ENCODE assay signal across 8 mouse cellular contexts in genomic region chr10:76728369-76728768, GRCm38 (mm10). TPM values are rescaled to one million over a fixed set of nuclear protein-coding genes. Genes with fewer than 3 reads are reported as not detected.
DNase-seq lines count a peak whose midpoint lies in the region; ATAC-seq and TF ChIP-seq lines count a peak whose summit lies in the region.

No protein-coding gene starts in this region.

- 19% methylated on average over 11 of the region's 11 CpGs for whole genome bisulfite sequencing in lung, postnatal 0 days
- WGBS in stomach, embryonic 16.5 days: 18% methylated on average over 11 of the region's 11 CpGs

- TF ChIP-seq POLR2A in MEL (IDR thresholded peaks at IDR 0.05; ENCODE audit: control insufficient read depth in 1 of 2, insufficient read depth in 1 of 2, low read depth in 1 of 2, low read length in 2 of 2, poor library complexity in 1 of 2): no peak

- ATAC-seq in common myeloid progenitor, adult 5-6 weeks (replicated peaks; ENCODE audit: low read depth, poor library complexity, severe bottlenecking): peak; percentile 52; the same call in 1 of the 2 replicates
- ATAC-seq in lung, postnatal 0 days: 0 out of 2 replicates have a peak, but pooled peaks have one; percentile 8
- no peak for ATAC-seq in stomach, embryonic 16.5 days (ENCODE audit: insufficient read depth, low FRiP score)
- ATAC-seq in inflammation-experienced regulatory T-cells, adult 6 months: no peak

- no peak overlapping the region for H3K27ac ChIP-seq in MEL (ENCODE audit: control insufficient read depth, low read depth, low read length)
- H3K27ac ChIP-seq in lung, postnatal 0 days (ENCODE audit: low read length): no peak overlapping the region; the same call in 1 of the 2 replicates
- peak overlapping the region; percentile 21; the same call in 1 of the 2 replicates for H3K27ac ChIP-seq in stomach, embryonic 16.5 days (ENCODE audit: low read length)

- no peaks in the 10 kb centered on the region for H3K36me3 ChIP-seq in MEL (ENCODE audit: control insufficient read depth in 1 of 2, insufficient read depth in 2 of 2, low read length in 2 of 2)
- H3K36me3 ChIP-seq in lung, postnatal 0 days (ENCODE audit: insufficient read depth, low read length): no peaks in the 10 kb centered on the region
- no peaks in the 10 kb centered on the region for H3K36me3 ChIP-seq in stomach, embryonic 16.5 days (ENCODE audit: control insufficient read depth, insufficient read depth, low read length)

- no peaks in the 10 kb centered on the region for H3K9me3 ChIP-seq in MEL (replicated peaks; ENCODE audit: insufficient read depth, low read length)
- H3K9me3 ChIP-seq in lung, postnatal 0 days (ENCODE audit: low read length): no peaks in the 10 kb centered on the region
- H3K9me3 ChIP-seq in stomach, embryonic 16.5 days (replicated peaks; ENCODE audit: control insufficient read depth, low read length): no peaks in the 10 kb centered on the region

- H3K9ac ChIP-seq in MEL (ENCODE audit: control insufficient read depth, low read depth, low read length, poor library complexity, severe bottlenecking): no peak overlapping the region
- H3K9ac ChIP-seq in lung, postnatal 0 days (replicated peaks; ENCODE audit: low read depth): no peak overlapping the region
- peak overlapping the region; percentile 51; the same call in 1 of the 2 replicates for H3K9ac ChIP-seq in stomach, embryonic 16.5 days (ENCODE audit: low read length)

- peak; percentile 76 to 82 (median 78) for TF ChIP-seq CTCF in MEL (IDR thresholded peaks at IDR 0.05 in 2 of 3, conservative IDR thresholded peaks at IDR 0.05 in 1 of 3; ENCODE audit: control insufficient read depth in 1 of 3, insufficient read depth in 1 of 3, low read depth in 2 of 3, low read length in 3 of 3, poor library complexity in 1 of 3, severe bottlenecking in 1 of 3)
- peak; percentile 89 for TF ChIP-seq CTCF in lung, postnatal 0 days (IDR thresholded peaks at IDR 0.05)

- no peak overlapping the region for H3K4me3 ChIP-seq in MEL (ENCODE audit: control insufficient read depth in 1 of 2, insufficient read depth in 1 of 2, low read depth in 2 of 2, low read length in 2 of 2)
- no peak overlapping the region for H3K4me3 ChIP-seq in lung, postnatal 0 days (ENCODE audit: low read depth, low read length)
- H3K4me3 ChIP-seq in stomach, embryonic 16.5 days (replicated peaks; ENCODE audit: low read length): no peak overlapping the region

- DNase-seq in 416B (ENCODE audit: low read depth) (peak; percentile 53), MEL (ENCODE audit: low read depth, low spot score) (peak; percentile 59)
- peak; percentile 97 for DNase-seq in heart, adult 11 months
- peak; percentile 92 for DNase-seq in kidney, postnatal 10 days
- peak; percentile 93 for DNase-seq in lung, postnatal 0 days (ENCODE audit: low spot score)

- H3K4me1 ChIP-seq in MEL (ENCODE audit: control insufficient read depth in 1 of 2, insufficient read depth in 2 of 2, low read length in 2 of 2): no peaks in the 10 kb centered on the region
- H3K4me1 ChIP-seq in lung, postnatal 0 days (ENCODE audit: insufficient read depth, low read depth, low read length): peaks cover 12% of the 10 kb centered on the region; the same call in 1 of the 2 replicates
- peaks cover 39% of the 10 kb centered on the region for H3K4me1 ChIP-seq in stomach, embryonic 16.5 days (ENCODE audit: control insufficient read depth, insufficient read depth, low read length)

- peak; percentile 76 for TF ChIP-seq RAD21 in MEL (IDR thresholded peaks at IDR 0.05; ENCODE audit: low read depth, low read length)

- no peaks in the 10 kb centered on the region for H3K27me3 ChIP-seq in MEL (ENCODE audit: control insufficient read depth in 1 of 2, insufficient read depth in 2 of 2, low read length in 2 of 2)
- no peaks in the 10 kb centered on the region for H3K27me3 ChIP-seq in lung, postnatal 0 days (replicated peaks; ENCODE audit: insufficient read depth, low read length)
- H3K27me3 ChIP-seq in stomach, embryonic 16.5 days (ENCODE audit: control insufficient read depth, insufficient read depth, low read length): no peaks in the 10 kb centered on the region

- no peak overlapping the region for H3K4me2 ChIP-seq in lung, postnatal 0 days (replicated peaks; ENCODE audit: low read depth, low read length)
- H3K4me2 ChIP-seq in stomach, embryonic 16.5 days (ENCODE audit: low read depth, low read length): no peak overlapping the region

- no peaks in the 10 kb centered on the region for H3K79me2 ChIP-seq in MEL (ENCODE audit: control insufficient read depth, insufficient read depth, low read length, poor library complexity)

- no peak for TF ChIP-seq EP300 in MEL (IDR thresholded peaks at IDR 0.05; ENCODE audit: low read depth in 1 of 2, low read length in 2 of 2)
- no peak; the same call in 1 of the 2 replicates for TF ChIP-seq EP300 in lung, postnatal 0 days (IDR thresholded peaks at IDR 0.05)

TF ChIP-seq in MEL, 35 proteins besides CTCF, POLR2A, EP300 and RAD21:
- TF ChIP-seq KAT2A (conservative IDR thresholded peaks at IDR 0.05; ENCODE audit: low read depth, low read length) (no peak), GABPA (IDR thresholded peaks at IDR 0.05; ENCODE audit: low read depth, low read length) (no peak), MAFK (IDR thresholded peaks at IDR 0.05; ENCODE audit: borderline replicate concordance, low read depth, low read length) (no peak), SMC3 (IDR thresholded peaks at IDR 0.05; ENCODE audit: low read depth, low read length) (peak; percentile 53), ZC3H11A (IDR thresholded peaks at IDR 0.05; ENCODE audit: low read depth, low read length) (peak; percentile 47)

RNA-seq across cellular contexts. Expression of gene Col6a1, which starts 2.4 kb away (rescaled TPM):
- not detected in 2 replicates for total RNA-seq in MEL (2012; rRNA removed)
- polyA plus RNA-seq in MEL (2012; ENCODE audit: insufficient read depth in 1 of 2, insufficient read length in 2 of 2, low read depth in 1 of 2, low replicate concordance in 2 of 2, missing spikeins in 1 of 2): not detected
- total RNA-seq in common myeloid progenitor, adult 5-6 weeks (2017): not detected in 2 replicates
- polyA plus RNA-seq in lung, postnatal 0 days (2015; fragmentation: Nextera tagmentation; extraction: Ambion mirVana): 344 and 387 TPM in 2 replicates
- 433 and 468 TPM in 2 replicates for polyA plus RNA-seq in stomach, embryonic 16.5 days (2015; fragmentation: Nextera tagmentation; extraction: Ambion mirVana)
- polyA plus RNA-seq in inflammation-experienced regulatory T-cells, adult 6 months (2017; shearing (Covaris generic)): not detected

Comparison
In these comparisons a context has a peak if more than half of its experiments do, and no peak if none do; other contexts are left out.
1. ATAC-seq: peak in common myeloid progenitor, adult 5-6 weeks (single experiment) and lung, postnatal 0 days (single experiment); none in stomach, embryonic 16.5 days (single experiment) and inflammation-experienced regulatory T-cells, adult 6 months (single experiment).
2. RNA of gene Col6a1, which starts 2.4 kb away (polyA plus RNA-seq): 433 to 468 TPM in stomach, embryonic 16.5 days and 344 to 387 TPM in lung, postnatal 0 days; not detected in MEL and not detected in inflammation-experienced regulatory T-cells, adult 6 months; every median in the first group is over 100 times any median in the second.
3. Peak in every context shown above with its lines, with median percentiles within 50 percentile points of each other: DNase-seq.